Mouse (Mus musculus): ENCODE results near the gene Serp1. TPM values are rescaled to one million over a fixed set of nuclear protein-coding genes. Genes with fewer than 3 reads are reported as not detected.

Serp1 gene
- total RNA-seq (2023), result 101 and 109 TPM in 2 replicates

DNA sequence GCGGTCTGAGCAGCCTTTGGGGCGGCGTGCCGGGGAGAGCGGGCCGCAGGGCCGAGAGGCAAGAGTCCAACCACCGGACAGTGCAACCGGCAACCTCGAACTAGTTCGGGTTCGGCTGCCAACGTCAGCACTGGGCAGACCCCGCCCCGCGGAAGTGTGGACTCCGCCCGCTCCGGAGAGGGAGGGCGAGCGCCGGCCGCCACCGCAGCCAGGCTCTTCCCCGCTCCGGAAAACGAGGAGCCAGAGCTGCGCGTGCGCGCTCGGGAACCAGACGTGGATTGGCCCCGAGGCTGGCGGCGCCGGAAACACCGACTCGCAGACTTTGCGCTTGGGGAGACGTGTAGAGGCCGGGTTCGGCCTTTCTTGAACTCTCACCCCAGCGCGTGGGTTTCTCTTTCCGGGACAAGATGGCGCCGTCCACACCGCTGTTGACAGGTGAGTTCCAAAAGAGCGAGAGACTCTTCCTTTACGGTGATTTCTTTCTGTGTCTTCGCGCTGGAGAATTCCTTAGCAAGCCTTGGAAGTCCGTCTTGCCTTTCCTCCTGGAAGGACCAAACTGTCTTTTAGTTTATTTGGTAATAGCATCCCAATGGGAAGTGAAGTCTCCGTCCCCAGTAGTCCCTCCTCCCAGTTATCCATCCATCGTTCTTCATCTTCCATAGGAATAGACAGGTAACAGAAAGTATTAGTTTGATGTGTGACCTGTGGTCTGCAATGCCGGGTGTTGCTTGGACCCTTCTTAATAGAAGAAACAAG is at the start of gene Serp1, which contains the start of gene Eif2a:
TSS of gene Serp1 (minus strand) at position 241 of the 756 bp plus-strand sequence.
TSS of gene Eif2a (plus strand) at position 170 of the 756 bp plus-strand sequence.

Other genes starting within 250 kb of the Serp1 start
- gene Tsc22d2, start 111.2 kb downstream of the Serp1 start, total RNA-seq (2023), result 36.6 and 54.5 TPM in 2 replicates
- gene Eif2a, start 71 bp downstream of the Serp1 start, total RNA-seq (2023), result 29.0 and 32.7 TPM in 2 replicates
- gene Selenot, start 50.7 kb upstream of the Serp1 start, total RNA-seq (2023), result 81.2 and 81.8 TPM in 2 replicates
- gene Erich6, start 111.3 kb upstream of the Serp1 start, total RNA-seq (2023), result not detected in 2 replicates
- 19.2 and 22.1 TPM in 2 replicates for gene Siah2, start 166.5 kb upstream of the Serp1 start, total RNA-seq (2023)

Measured in neutrophil, adult 65 days (primary cell).